In genomic region chr3:37552244-37552643, GRCm38 (mm10) we compare ENCODE assay signal across 26 mouse cellular contexts.
A peak's percentile ranks its signal among the peaks of the same experiment; 100 is the strongest.
DNase-seq lines count a peak whose midpoint lies in the region; ATAC-seq lines count a peak whose summit lies in the region.
"Had no signal": no experiment of that assay in that cellular context is flagged by ENCODE, and none has a peak within 500 bp of the region (broad histone marks: within the 10 kb centered on the region; RNA-seq: fewer than 3 reads in every experiment).

No protein-coding gene starts in this region.

- H3K36me3 ChIP-seq in liver, embryonic 12.5 days, result no peaks in the 10 kb centered on the region
- H3K36me3 ChIP-seq in liver, embryonic 15.5 days (replicated peaks), result no peaks in the 10 kb centered on the region
- H3K36me3 ChIP-seq in forebrain, embryonic 15.5 days, result no peaks in the 10 kb centered on the region
- H3K36me3 ChIP-seq: embryonic facial prominence, embryonic 12.5 days; embryonic facial prominence, embryonic 15.5 days; heart, embryonic 12.5 days; heart, embryonic 15.5 days; hindbrain, embryonic 13.5 days had no signal

- WGBS in liver, embryonic 12.5 days (ENCODE audit: insufficient replicate concordance), result 26% methylated on average over 3 of the region's 3 CpGs
- WGBS in liver, embryonic 15.5 days (ENCODE audit: insufficient replicate concordance), result 14% methylated on average over 3 of the region's 3 CpGs
- 83% methylated on average over 3 of the region's 3 CpGs for WGBS in forebrain, embryonic 15.5 days

- peak overlapping the region; percentile 42 for H3K4me2 ChIP-seq in liver, embryonic 12.5 days
- H3K4me2 ChIP-seq in liver, embryonic 15.5 days, result peak overlapping the region; percentile 34; the same call in 1 of the 2 replicates
- H3K4me2 ChIP-seq in forebrain, embryonic 15.5 days (replicated peaks), result no peak overlapping the region
- H3K4me2 ChIP-seq: embryonic facial prominence, embryonic 12.5 days; embryonic facial prominence, embryonic 15.5 days; heart, embryonic 12.5 days; heart, embryonic 15.5 days; hindbrain, embryonic 13.5 days had no signal

- peak overlapping the region; percentile 49 for H3K9ac ChIP-seq in liver, embryonic 12.5 days
- H3K9ac ChIP-seq in liver, embryonic 15.5 days, result no peak overlapping the region
- no peak overlapping the region for H3K9ac ChIP-seq in forebrain, embryonic 15.5 days (replicated peaks)
- H3K9ac ChIP-seq: embryonic facial prominence, embryonic 12.5 days; embryonic facial prominence, embryonic 15.5 days; heart, embryonic 12.5 days; heart, embryonic 15.5 days; hindbrain, embryonic 13.5 days had no signal

- peaks cover 95% of the 10 kb centered on the region for H3K4me1 ChIP-seq in liver, embryonic 12.5 days
- peaks cover 86% of the 10 kb centered on the region for H3K4me1 ChIP-seq in liver, embryonic 15.5 days (replicated peaks)
- H3K4me1 ChIP-seq in forebrain, embryonic 15.5 days, result no peaks in the 10 kb centered on the region
- H3K4me1 ChIP-seq: hindbrain, embryonic 13.5 days had no signal

- H3K9me3 ChIP-seq in liver, embryonic 12.5 days (replicated peaks), result no peaks in the 10 kb centered on the region
- no peaks in the 10 kb centered on the region for H3K9me3 ChIP-seq in liver, embryonic 15.5 days (replicated peaks)
- no peaks in the 10 kb centered on the region for H3K9me3 ChIP-seq in forebrain, embryonic 15.5 days
- H3K9me3 ChIP-seq: embryonic facial prominence, embryonic 12.5 days; embryonic facial prominence, embryonic 15.5 days; forebrain, embryonic 10.5 days; heart, embryonic 12.5 days; heart, embryonic 15.5 days; hindbrain, embryonic 10.5 days; hindbrain, embryonic 13.5 days had no signal

- no peaks in the 10 kb centered on the region for H3K27me3 ChIP-seq in liver, embryonic 12.5 days (replicated peaks)
- H3K27me3 ChIP-seq in liver, embryonic 15.5 days, result no peaks in the 10 kb centered on the region
- H3K27me3 ChIP-seq in forebrain, embryonic 15.5 days, result no peaks in the 10 kb centered on the region
- H3K27me3 ChIP-seq: embryonic facial prominence, embryonic 12.5 days; embryonic facial prominence, embryonic 15.5 days; heart, embryonic 12.5 days; heart, embryonic 15.5 days; hindbrain, embryonic 13.5 days had no signal

- DNase-seq in liver, result peak; percentile 64
- no peak for DNase-seq in adrenal gland, postnatal 14 days
- no peak for DNase-seq in spleen, postnatal 14 days (ENCODE audit: low spot score in 2 of 2)
- DNase-seq: adrenal gland, adult 8-10 months; adrenal gland, postnatal 36 days; cerebellum, adult 2 months; cerebellum, adult 9-11 months; cerebellum, postnatal 25 days; gastrocnemius, postnatal 25 days; heart, adult 18-20 months; heart, postnatal 10 days; heart, postnatal 36 days had no signal

- H3K4me3 ChIP-seq in liver, embryonic 12.5 days, result no peak overlapping the region
- no peak overlapping the region for H3K4me3 ChIP-seq in liver, embryonic 15.5 days (replicated peaks)
- H3K4me3 ChIP-seq in forebrain, embryonic 15.5 days, result no peak overlapping the region
- H3K4me3 ChIP-seq: embryonic facial prominence, embryonic 12.5 days; embryonic facial prominence, embryonic 15.5 days; forebrain, embryonic 10.5 days; heart, embryonic 12.5 days; heart, embryonic 15.5 days; hindbrain, embryonic 10.5 days; hindbrain, embryonic 13.5 days had no signal

- peak; percentile 52 for ATAC-seq in liver, embryonic 12.5 days
- ATAC-seq in liver, embryonic 15.5 days (ENCODE audit: insufficient read depth), result 0 out of 2 replicates have a peak, but pooled peaks have one; percentile 14
- no peak for ATAC-seq in forebrain, embryonic 15.5 days (replicated peaks)
- ATAC-seq: activated CD4-positive, CD25-positive, alpha-beta regulatory T cell, adult 4 months; CD4-positive, CD25-positive, alpha-beta regulatory T cell, adult 4 months; forebrain, embryonic 14.5 days; hindbrain, embryonic 16.5 days had no signal

- peak overlapping the region; percentile 97 for H3K27ac ChIP-seq in liver, embryonic 12.5 days
- peak overlapping the region; percentile 86 for H3K27ac ChIP-seq in liver, embryonic 15.5 days (replicated peaks)
- no peak overlapping the region for H3K27ac ChIP-seq in forebrain, embryonic 15.5 days (replicated peaks)
- H3K27ac ChIP-seq: embryonic facial prominence, embryonic 12.5 days; embryonic facial prominence, embryonic 15.5 days; forebrain, embryonic 10.5 days; heart, embryonic 15.5 days; hindbrain, embryonic 10.5 days; hindbrain, embryonic 13.5 days had no signal
